Mouse (Mus musculus) E14TG2a.4 (cell line): ENCODE measurements around the gene B3galnt1.

ENCODE experiments used
- CTCF ChIP-seq: conservative IDR thresholded peaks from 2 replicates; pipeline ENCODE4 v1.5.1; 2014; ENCODE audit warnings: low read length
- NANOG ChIP-seq: IDR thresholded peaks from 2 replicates; pipeline ENCODE4 v1.6.1; 2014; ENCODE audit warnings: borderline replicate concordance, low read length, mixed read lengths
- POU5F1 ChIP-seq: IDR thresholded peaks from 2 replicates; pipeline ENCODE4 v1.6.1; 2014; ENCODE audit warnings: low read length, borderline replicate concordance

DNA sequence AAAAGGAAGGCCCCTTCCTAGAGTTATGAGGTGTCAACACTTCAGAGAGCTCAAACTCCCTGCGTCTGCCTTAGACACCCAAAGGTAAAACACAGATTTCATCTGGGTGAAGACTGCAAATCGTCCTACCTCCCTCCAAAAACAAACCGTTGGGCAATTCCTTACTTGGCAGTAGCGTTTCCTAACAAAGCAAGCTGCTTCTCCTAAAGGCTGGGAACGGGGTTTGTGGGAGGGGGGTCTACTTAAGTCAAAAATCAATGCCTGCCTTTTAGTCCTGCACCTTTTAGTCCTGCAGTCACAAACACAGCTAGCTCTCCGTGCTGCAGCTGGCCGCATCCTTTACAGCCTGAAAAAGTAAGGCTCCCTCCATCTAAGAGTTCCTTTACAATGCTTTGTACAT, 944 bp downstream of the B3galnt1 start:
- TF ChIP-seq CTCF (no peak), POU5F1 (no peak), NANOG (no peak)
